ENCODE assay signal across 8 mouse cellular contexts in the genomic region with DNA sequence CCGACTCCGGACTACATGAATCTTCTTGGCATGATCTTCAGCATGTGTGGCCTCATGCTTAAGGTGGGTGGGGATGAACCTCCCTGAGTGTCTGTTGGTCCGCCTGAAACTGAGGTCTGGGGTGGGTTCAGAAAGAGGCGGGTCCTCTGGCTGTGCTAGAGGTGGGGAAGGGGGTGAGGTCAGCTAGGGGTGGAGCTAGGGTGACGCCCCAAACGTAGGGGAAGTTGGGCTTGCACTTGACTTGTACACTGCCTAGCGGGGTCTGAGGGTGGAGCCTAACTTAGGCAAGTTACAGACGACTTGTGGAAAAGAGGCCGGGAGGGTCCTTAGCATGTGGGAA. TPM values are rescaled to one million over a fixed set of nuclear protein-coding genes. Genes with fewer than 3 reads are reported as not detected.
A peak's percentile ranks its signal among the peaks of the same experiment; 100 is the strongest.
DNase-seq lines count a peak whose midpoint lies in the region; ATAC-seq and TF ChIP-seq lines count a peak whose summit lies in the region.

TSS of gene Wdr83 (minus strand) at position 91 of the 340 bp plus-strand sequence.

- H3K4me3 ChIP-seq in testis, adult 2 months (ENCODE audit: control insufficient read depth, low read depth, low read length): peak within 1 kb of the TSS; percentile 93
- peak within 1 kb of the TSS; percentile 94 for H3K4me3 ChIP-seq in embryonic facial prominence, embryonic 12.5 days
- peak within 1 kb of the TSS; percentile 62 for H3K4me3 ChIP-seq in heart, embryonic 11.5 days (ENCODE audit: low read depth, low read length)
- H3K4me3 ChIP-seq in lung, adult 2 months (replicated peaks; ENCODE audit: extremely low read depth, low read depth, low read length): peak within 1 kb of the TSS; percentile 87
- peak within 1 kb of the TSS; percentile 70 for H3K4me3 ChIP-seq in olfactory bulb, adult 2 months (ENCODE audit: insufficient read depth, low read depth, low read length)

- TF ChIP-seq POLR2A in testis, adult 2 months (IDR thresholded peaks at IDR 0.05; ENCODE audit: control insufficient read depth, low read depth, low read length): 0 out of 2 replicates have a peak, but pooled peaks have one; percentile 7
- no peak for TF ChIP-seq POLR2A in lung, adult 2 months (IDR thresholded peaks at IDR 0.05; ENCODE audit: borderline replicate concordance, extremely low read depth, low read depth, low read length)
- no peak for TF ChIP-seq POLR2A in olfactory bulb, adult 2 months (IDR thresholded peaks at IDR 0.05; ENCODE audit: insufficient read depth, low read depth, low read length)

- no peaks in the 10 kb centered on the region for H3K9me3 ChIP-seq in embryonic facial prominence, embryonic 12.5 days
- no peaks in the 10 kb centered on the region for H3K9me3 ChIP-seq in heart, embryonic 11.5 days (replicated peaks; ENCODE audit: control insufficient read depth, low read length)

- H3K27ac ChIP-seq in testis, adult 2 months (ENCODE audit: control insufficient read depth, insufficient read depth, low read depth, low read length): peak within 1 kb of the TSS; percentile 80
- 0 out of 2 replicates have a peak within 1 kb of the TSS, but pooled peaks have one; percentile 8 for H3K27ac ChIP-seq in embryonic facial prominence, embryonic 12.5 days
- H3K27ac ChIP-seq in heart, embryonic 11.5 days (ENCODE audit: low read depth, low read length): no peak within 1 kb of the TSS
- H3K27ac ChIP-seq in olfactory bulb, adult 2 months (ENCODE audit: insufficient read depth, low read depth, low read length): peak within 1 kb of the TSS; percentile 55; the same call in 1 of the 2 replicates

- H3K4me1 ChIP-seq in testis, adult 2 months (ENCODE audit: control insufficient read depth, insufficient read depth, low read length): peaks cover 18% of the 10 kb centered on the region
- H3K4me1 ChIP-seq in embryonic facial prominence, embryonic 12.5 days: peaks cover 28% of the 10 kb centered on the region
- peaks cover 21% of the 10 kb centered on the region for H3K4me1 ChIP-seq in heart, embryonic 11.5 days (ENCODE audit: control insufficient read depth, insufficient read depth, low read length)
- H3K4me1 ChIP-seq in lung, adult 2 months (ENCODE audit: control insufficient read depth, insufficient read depth, low read length): peaks cover 15% of the 10 kb centered on the region
- peaks cover 22% of the 10 kb centered on the region for H3K4me1 ChIP-seq in olfactory bulb, adult 2 months (ENCODE audit: control insufficient read depth, insufficient read depth, low read length)

- no peak for TF ChIP-seq CTCF in testis, adult 2 months (IDR thresholded peaks at IDR 0.05; ENCODE audit: control insufficient read depth, insufficient read depth, insufficient replicate concordance, low read depth, low read length)
- no peak for TF ChIP-seq CTCF in lung, adult 2 months (IDR thresholded peaks at IDR 0.05; ENCODE audit: insufficient read depth, low read length)
- TF ChIP-seq CTCF in olfactory bulb, adult 2 months (IDR thresholded peaks at IDR 0.05; ENCODE audit: insufficient read depth, low read depth, low read length): no peak

- no peaks in the 10 kb centered on the region for H3K27me3 ChIP-seq in testis, adult 2 months (ENCODE audit: control insufficient read depth, insufficient read depth, low read length)
- no peaks in the 10 kb centered on the region for H3K27me3 ChIP-seq in embryonic facial prominence, embryonic 12.5 days
- H3K27me3 ChIP-seq in heart, embryonic 11.5 days (ENCODE audit: control insufficient read depth, insufficient read depth, low read length): no peaks in the 10 kb centered on the region

- H3K9ac ChIP-seq in embryonic facial prominence, embryonic 12.5 days: peak within 1 kb of the TSS; percentile 92
- peak within 1 kb of the TSS; percentile 87 for H3K9ac ChIP-seq in heart, embryonic 11.5 days (ENCODE audit: low read depth, low read length)

- DNase-seq in testis, postnatal 10 days (ENCODE audit: low spot score): no peak
- peak; percentile 24 to 68 for DNase-seq in kidney, postnatal 25 days
- DNase-seq in lung, adult 2 months: peak; percentile 62
- no peak for DNase-seq in urinary bladder, postnatal 14 days (ENCODE audit: low spot score)

- WGBS in embryonic facial prominence, embryonic 12.5 days: 1% methylated on average over 9 of the region's 9 CpGs
- WGBS in heart, embryonic 11.5 days (ENCODE audit: insufficient replicate concordance): 2% methylated on average over 9 of the region's 9 CpGs
- WGBS in lung, adult 2 months: under 1% methylated on average over 9 of the region's 9 CpGs
- WGBS in olfactory bulb, adult 2 months: 1% methylated on average over 9 of the region's 9 CpGs

- peak; percentile 38 for ATAC-seq in embryonic facial prominence, embryonic 12.5 days (ENCODE audit: insufficient number of reproducible peaks, insufficient read depth, low FRiP score, low TSS enrichment)
- ATAC-seq in heart, embryonic 11.5 days (replicated peaks; ENCODE audit: insufficient number of reproducible peaks, low FRiP score, low TSS enrichment): peak; percentile 77

- no peaks in the 10 kb centered on the region for H3K36me3 ChIP-seq in testis, adult 2 months (ENCODE audit: control insufficient read depth, insufficient read depth, low read length)
- peaks cover 18% of the 10 kb centered on the region for H3K36me3 ChIP-seq in embryonic facial prominence, embryonic 12.5 days
- peaks cover 7% of the 10 kb centered on the region for H3K36me3 ChIP-seq in heart, embryonic 11.5 days (ENCODE audit: control insufficient read depth, insufficient read depth, low read length)

- H3K4me2 ChIP-seq in embryonic facial prominence, embryonic 12.5 days (replicated peaks): peak within 1 kb of the TSS; percentile 93
- peak within 1 kb of the TSS; percentile 96 for H3K4me2 ChIP-seq in heart, embryonic 11.5 days

RNA-seq across cellular contexts. Expression of gene Wdr83, which starts in this region (rescaled TPM):
- 21.1 and 21.4 TPM in 2 replicates for polyA plus RNA-seq in testis, adult 2 months (2012; rRNA removed)
- 48.9 and 49.1 TPM in 2 replicates for polyA plus RNA-seq in embryonic facial prominence, embryonic 12.5 days (2016; fragmentation: Nextera tagmentation; extraction: Ambion mirVana)
- polyA plus RNA-seq in heart, embryonic 11.5 days (2014; fragmentation: Nextera tagmentation; extraction: Ambion mirVana): 36.5 and 43.0 TPM in 2 replicates
- 21.2 and 33.1 TPM in 2 replicates for polyA plus RNA-seq in lung, adult 2 months (2012; rRNA removed)
- not detected in 2 replicates for polyA plus RNA-seq in olfactory bulb, adult 2 months (2012; ENCODE audit: insufficient read depth, insufficient read length, low replicate concordance, missing spikeins)

Comparison
In these comparisons a context has a peak if more than half of its experiments do, and no peak if none do; other contexts are left out.
1. RNA of gene Wdr83 (polyA plus RNA-seq): 48.9 to 49.1 TPM in embryonic facial prominence, embryonic 12.5 days, 36.5 to 43.0 TPM in heart, embryonic 11.5 days, 21.2 to 33.1 TPM in lung, adult 2 months and 21.1 to 21.4 TPM in testis, adult 2 months; not detected in olfactory bulb, adult 2 months; every median in the first group is over 10 times any median in the second.
2. DNase-seq: peak in kidney, postnatal 25 days (2 of 2) and lung, adult 2 months (single experiment); none in testis, postnatal 10 days (single experiment) and urinary bladder, postnatal 14 days (single experiment).
3. Peak in every context shown above with its lines, with median percentiles within 50 percentile points of each other: H3K4me3 ChIP-seq.